Mouse (Mus musculus): Measurements from ENCODE around the gene Tbcd. TPM values are rescaled to one million over a fixed set of nuclear protein-coding genes. Genes with fewer than 3 reads are reported as not detected.

Tbcd gene
- polyA plus RNA-seq, 1 experiment from 2014 or later, result 55.6 TPM

GRCm38 (mm10) chr11:121564265-121564664 lies 112.5 kb downstream of the Tbcd start:
- WGBS, result 98% methylated on average over 4 of the region's 4 CpGs
- Histone ChIP-seq H3K9me3 (ENCODE audit: control insufficient read depth, low read length) (no peaks in the 10 kb centered on the region), H3K27ac (replicated peaks; ENCODE audit: low read depth, low read length) (no peak overlapping the region), H3K4me1 (ENCODE audit: control insufficient read depth, insufficient read depth, low read length) (no peaks in the 10 kb centered on the region), H3K4me2 (ENCODE audit: low read length) (no peak overlapping the region), H3K9ac (replicated peaks; ENCODE audit: low read length) (no peak overlapping the region), H3K36me3 (ENCODE audit: control insufficient read depth, insufficient read depth, low read length) (peaks cover 10% of the 10 kb centered on the region; the same call in 1 of the 2 replicates), H3K4me3 (replicated peaks; ENCODE audit: low read depth, low read length) (no peak overlapping the region), H3K27me3 (ENCODE audit: control insufficient read depth, insufficient read depth, low read length) (no peaks in the 10 kb centered on the region)
- DNase-seq (no peak), ATAC-seq (ENCODE audit: low FRiP score, low TSS enrichment) (no peak)

- no peak for DNase-seq
- Histone ChIP-seq H3K9ac (replicated peaks; ENCODE audit: low read length) (no peak overlapping the region), H3K4me3 (replicated peaks; ENCODE audit: low read depth, low read length) (no peak overlapping the region), H3K4me2 (ENCODE audit: low read length) (no peak overlapping the region), H3K36me3 (ENCODE audit: control insufficient read depth, insufficient read depth, low read length) (peaks cover 24% of the 10 kb centered on the region), H3K4me1 (ENCODE audit: control insufficient read depth, insufficient read depth, low read length) (no peaks in the 10 kb centered on the region), H3K27ac (replicated peaks; ENCODE audit: low read depth, low read length) (no peak overlapping the region), H3K9me3 (ENCODE audit: control insufficient read depth, low read length) (no peaks in the 10 kb centered on the region), H3K27me3 (ENCODE audit: control insufficient read depth, insufficient read depth, low read length) (no peaks in the 10 kb centered on the region)
- ATAC-seq (ENCODE audit: low FRiP score, low TSS enrichment), result no peak
Measured at GRCm38 (mm10) chr11:121581856-121582255, 130.1 kb downstream of the Tbcd start.

GRCm38 (mm10) chr11:121597254-121597653 lies 145.5 kb downstream of the Tbcd start:
- 87% methylated on average over 6 of the region's 6 CpGs for WGBS
- Histone ChIP-seq H3K4me1 (ENCODE audit: control insufficient read depth, insufficient read depth, low read length) (no peaks in the 10 kb centered on the region), H3K27ac (replicated peaks; ENCODE audit: low read depth, low read length) (no peak overlapping the region), H3K4me2 (ENCODE audit: low read length) (no peak overlapping the region), H3K36me3 (ENCODE audit: control insufficient read depth, insufficient read depth, low read length) (peaks cover 72% of the 10 kb centered on the region), H3K9me3 (ENCODE audit: control insufficient read depth, low read length) (no peaks in the 10 kb centered on the region), H3K4me3 (replicated peaks; ENCODE audit: low read depth, low read length) (no peak overlapping the region), H3K27me3 (ENCODE audit: control insufficient read depth, insufficient read depth, low read length) (no peaks in the 10 kb centered on the region), H3K9ac (replicated peaks; ENCODE audit: low read length) (no peak overlapping the region)
- ATAC-seq (ENCODE audit: low FRiP score, low TSS enrichment) (no peak), DNase-seq (no peak)

GRCm38 (mm10) chr11:121601422-121601821 lies 149.7 kb downstream of the Tbcd start:
- Histone ChIP-seq H3K27me3 (ENCODE audit: control insufficient read depth, insufficient read depth, low read length) (no peaks in the 10 kb centered on the region), H3K27ac (replicated peaks; ENCODE audit: low read depth, low read length) (no peak overlapping the region), H3K4me3 (replicated peaks; ENCODE audit: low read depth, low read length) (no peak overlapping the region), H3K9ac (replicated peaks; ENCODE audit: low read length) (no peak overlapping the region), H3K36me3 (ENCODE audit: control insufficient read depth, insufficient read depth, low read length) (peaks cover 85% of the 10 kb centered on the region), H3K9me3 (ENCODE audit: control insufficient read depth, low read length) (no peaks in the 10 kb centered on the region), H3K4me2 (ENCODE audit: low read length) (no peak overlapping the region), H3K4me1 (ENCODE audit: control insufficient read depth, insufficient read depth, low read length) (no peaks in the 10 kb centered on the region)
- WGBS, result 81% methylated on average over 3 of the region's 3 CpGs
- no peak for DNase-seq
- ATAC-seq (ENCODE audit: low FRiP score, low TSS enrichment), result no peak

- Histone ChIP-seq H3K4me2 (ENCODE audit: low read length) (no peak overlapping the region), H3K9me3 (ENCODE audit: control insufficient read depth, low read length) (no peaks in the 10 kb centered on the region), H3K4me3 (replicated peaks; ENCODE audit: low read depth, low read length) (no peak overlapping the region), H3K36me3 (ENCODE audit: control insufficient read depth, insufficient read depth, low read length) (peaks cover 81% of the 10 kb centered on the region), H3K9ac (replicated peaks; ENCODE audit: low read length) (no peak overlapping the region), H3K27ac (replicated peaks; ENCODE audit: low read depth, low read length) (no peak overlapping the region), H3K4me1 (ENCODE audit: control insufficient read depth, insufficient read depth, low read length) (no peaks in the 10 kb centered on the region), H3K27me3 (ENCODE audit: control insufficient read depth, insufficient read depth, low read length) (no peaks in the 10 kb centered on the region)
- ATAC-seq (ENCODE audit: low FRiP score, low TSS enrichment) (no peak), DNase-seq (no peak)
- 96% methylated on average over 6 of the region's 6 CpGs for WGBS
Measured at GRCm38 (mm10) chr11:121605604-121606003, 153.9 kb downstream of the Tbcd start.

GRCm38 (mm10) chr11:121610976-121611375 lies 159.2 kb downstream of the Tbcd start:
- Histone ChIP-seq H3K9me3 (ENCODE audit: control insufficient read depth, low read length) (no peaks in the 10 kb centered on the region), H3K4me1 (ENCODE audit: control insufficient read depth, insufficient read depth, low read length) (no peaks in the 10 kb centered on the region), H3K27ac (replicated peaks; ENCODE audit: low read depth, low read length) (no peak overlapping the region), H3K36me3 (ENCODE audit: control insufficient read depth, insufficient read depth, low read length) (peaks cover 63% of the 10 kb centered on the region), H3K4me2 (ENCODE audit: low read length) (no peak overlapping the region), H3K4me3 (replicated peaks; ENCODE audit: low read depth, low read length) (no peak overlapping the region), H3K27me3 (ENCODE audit: control insufficient read depth, insufficient read depth, low read length) (no peaks in the 10 kb centered on the region), H3K9ac (replicated peaks; ENCODE audit: low read length) (no peak overlapping the region)
- ATAC-seq (ENCODE audit: low FRiP score, low TSS enrichment) (no peak), DNase-seq (no peak)

- 87% methylated on average over 3 of the region's 3 CpGs for WGBS
- no peaks in the 10 kb centered on the region for H3K4me1 ChIP-seq (ENCODE audit: control insufficient read depth, insufficient read depth, low read length)
Measured at GRCm38 (mm10) chr11:121615961-121616485, 164.3 kb downstream of the Tbcd start.

GRCm38 (mm10) chr11:121616501-121616900 lies 164.8 kb downstream of the Tbcd start:
- no peak overlapping the region for H3K9ac ChIP-seq (replicated peaks; ENCODE audit: low read length)
- H3K9me3 ChIP-seq (ENCODE audit: control insufficient read depth, low read length), result no peaks in the 10 kb centered on the region
- ATAC-seq (ENCODE audit: low FRiP score, low TSS enrichment), result no peak
- H3K27ac ChIP-seq (replicated peaks; ENCODE audit: low read depth, low read length), result no peak overlapping the region
- peaks cover 68% of the 10 kb centered on the region for H3K36me3 ChIP-seq (ENCODE audit: control insufficient read depth, insufficient read depth, low read length)
- no peak overlapping the region for H3K4me3 ChIP-seq (replicated peaks; ENCODE audit: low read depth, low read length)
- no peaks in the 10 kb centered on the region for H3K27me3 ChIP-seq (ENCODE audit: control insufficient read depth, insufficient read depth, low read length)
- no peaks in the 10 kb centered on the region for H3K4me1 ChIP-seq (ENCODE audit: control insufficient read depth, insufficient read depth, low read length)
- H3K4me2 ChIP-seq (ENCODE audit: low read length), result no peak overlapping the region
- no peak for DNase-seq

More at GRCm38 (mm10) chr11:121615961-121616485, 164.3 kb downstream of the Tbcd start:
- Histone ChIP-seq H3K27ac (replicated peaks; ENCODE audit: low read depth, low read length) (no peak overlapping the region), H3K36me3 (ENCODE audit: control insufficient read depth, insufficient read depth, low read length) (peaks cover 71% of the 10 kb centered on the region), H3K4me3 (replicated peaks; ENCODE audit: low read depth, low read length) (no peak overlapping the region), H3K27me3 (ENCODE audit: control insufficient read depth, insufficient read depth, low read length) (no peaks in the 10 kb centered on the region), H3K4me2 (ENCODE audit: low read length) (no peak overlapping the region), H3K9ac (replicated peaks; ENCODE audit: low read length) (no peak overlapping the region), H3K9me3 (ENCODE audit: control insufficient read depth, low read length) (no peaks in the 10 kb centered on the region)
- DNase-seq, result no peak
- no peak for ATAC-seq (ENCODE audit: low FRiP score, low TSS enrichment)

- H3K4me2 ChIP-seq (ENCODE audit: low read length), result no peak overlapping the region
- H3K4me1 ChIP-seq (ENCODE audit: control insufficient read depth, insufficient read depth, low read length), result no peaks in the 10 kb centered on the region
- H3K27ac ChIP-seq (replicated peaks; ENCODE audit: low read depth, low read length), result no peak overlapping the region
- no peak for ATAC-seq (ENCODE audit: low FRiP score, low TSS enrichment)
- H3K27me3 ChIP-seq (ENCODE audit: control insufficient read depth, insufficient read depth, low read length), result no peaks in the 10 kb centered on the region
- WGBS, result 100% methylated on average over 1 of the region's 1 CpGs
- H3K4me3 ChIP-seq (replicated peaks; ENCODE audit: low read depth, low read length), result no peak overlapping the region
- H3K36me3 ChIP-seq (ENCODE audit: control insufficient read depth, insufficient read depth, low read length), result peaks cover 74% of the 10 kb centered on the region
- H3K9me3 ChIP-seq (ENCODE audit: control insufficient read depth, low read length), result no peaks in the 10 kb centered on the region
- no peak for DNase-seq
- H3K9ac ChIP-seq (replicated peaks; ENCODE audit: low read length), result no peak overlapping the region
Measured at GRCm38 (mm10) chr11:121617371-121617770, 165.6 kb downstream of the Tbcd start.

Data from midbrain, embryonic 14.5 days (tissue).